Mouse (Mus musculus): Measurements from ENCODE around the gene 4930544D05Rik.

4930544D05Rik gene

DNA sequence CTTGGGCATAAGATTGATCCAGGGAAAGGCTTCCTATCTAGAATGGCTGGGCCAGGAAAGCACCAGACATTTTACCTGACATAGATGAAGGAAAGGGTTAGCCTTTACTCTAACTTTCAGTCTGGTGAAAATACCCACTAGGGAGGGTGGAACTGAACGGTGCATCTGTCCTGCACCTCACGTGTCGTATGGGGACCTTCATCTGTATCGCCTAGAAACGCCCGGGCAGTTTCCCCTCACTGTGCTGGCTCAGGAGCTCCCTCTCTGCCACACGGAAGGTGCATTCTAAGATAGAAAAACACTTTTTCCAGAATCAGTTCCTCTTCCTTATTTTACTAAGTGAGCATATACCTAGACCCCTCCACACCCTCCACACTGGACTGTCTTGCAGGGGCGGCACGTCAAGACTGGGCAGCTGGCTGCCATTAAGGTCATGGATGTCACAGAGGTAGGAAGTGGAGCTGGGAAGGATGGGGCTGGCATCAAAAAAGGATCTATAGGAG is 17.1 kb upstream of the 4930544D05Rik start:
- DNase-seq (ENCODE audit: low spot score in 2 of 2) = no peak

GRCm38 (mm10) chr11:70605024-70605566 is 10.6 kb upstream of the 4930544D05Rik start:
- peak; percentile 66 to 76 for DNase-seq (ENCODE audit: low spot score in 2 of 2)

GRCm38 (mm10) chr11:70606717-70607116 is 8.9 kb upstream of the 4930544D05Rik start:
- no peak for DNase-seq (ENCODE audit: low spot score in 2 of 2)

DNA sequence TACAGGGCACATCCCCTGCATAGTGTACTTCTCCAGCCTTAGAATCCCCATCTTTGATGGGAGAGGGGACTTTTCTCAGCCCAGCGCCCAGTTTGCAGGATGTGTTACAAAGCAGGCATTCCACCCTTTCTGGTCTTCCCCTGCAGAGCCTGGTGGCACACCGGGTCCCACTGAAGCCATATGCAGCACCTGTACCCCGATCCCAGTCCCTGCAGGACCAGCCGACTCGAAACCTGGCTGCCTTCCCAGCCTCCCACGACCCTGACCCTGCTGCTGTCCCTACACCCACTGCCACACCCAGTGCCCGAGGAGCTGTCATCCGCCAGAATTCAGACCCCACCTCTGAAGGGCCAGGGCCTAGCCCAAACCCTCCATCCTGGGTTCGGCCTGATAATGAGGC is 8.0 kb upstream of the 4930544D05Rik start:
- no peak for DNase-seq (ENCODE audit: low spot score in 2 of 2)

- DNase-seq (ENCODE audit: low spot score in 2 of 2) = no peak
Measured at GRCm38 (mm10) chr11:70608381-70609066, 7.1 kb upstream of the 4930544D05Rik start.

- no peak for DNase-seq (ENCODE audit: low spot score in 2 of 2)
Measured at GRCm38 (mm10) chr11:70610752-70611151, 4.9 kb upstream of the 4930544D05Rik start.

GRCm38 (mm10) chr11:70612505-70612904 is 3.1 kb upstream of the 4930544D05Rik start:
- no peak for DNase-seq (ENCODE audit: low spot score in 2 of 2)

DNA sequence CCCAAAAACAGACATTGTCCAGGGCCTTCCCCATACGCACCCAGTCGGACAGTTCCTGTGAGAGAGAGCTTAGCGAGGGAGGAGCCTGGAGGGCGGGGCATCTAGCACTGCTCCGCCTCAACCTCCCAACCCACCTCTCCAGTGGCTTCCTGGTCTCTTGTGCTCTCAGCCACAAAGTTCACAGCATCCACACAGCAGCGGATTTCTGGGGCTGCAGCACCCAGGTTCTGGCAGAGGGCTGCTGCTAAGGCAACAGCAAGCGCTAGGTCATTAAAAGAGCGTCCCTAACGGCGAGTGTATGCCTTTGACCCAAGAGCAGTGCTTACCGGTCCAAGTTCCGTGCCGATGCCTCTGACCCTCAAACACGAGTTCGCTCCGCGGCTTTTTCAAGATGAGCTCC is 574 bp upstream of the 4930544D05Rik start:
- peak; percentile 63 to 72 for DNase-seq (ENCODE audit: low spot score in 2 of 2)

- DNase-seq (ENCODE audit: low spot score in 2 of 2) = no peak
Measured at GRCm38 (mm10) chr11:70619101-70619500, 3.5 kb downstream of the 4930544D05Rik start, which contains the start of gene Chrne. TSS of gene Chrne (minus strand) at chr11:70619216.

- no peak for DNase-seq (ENCODE audit: low spot score in 2 of 2)
Measured at GRCm38 (mm10) chr11:70621972-70622814, 6.5 kb downstream of the 4930544D05Rik start.

DNA sequence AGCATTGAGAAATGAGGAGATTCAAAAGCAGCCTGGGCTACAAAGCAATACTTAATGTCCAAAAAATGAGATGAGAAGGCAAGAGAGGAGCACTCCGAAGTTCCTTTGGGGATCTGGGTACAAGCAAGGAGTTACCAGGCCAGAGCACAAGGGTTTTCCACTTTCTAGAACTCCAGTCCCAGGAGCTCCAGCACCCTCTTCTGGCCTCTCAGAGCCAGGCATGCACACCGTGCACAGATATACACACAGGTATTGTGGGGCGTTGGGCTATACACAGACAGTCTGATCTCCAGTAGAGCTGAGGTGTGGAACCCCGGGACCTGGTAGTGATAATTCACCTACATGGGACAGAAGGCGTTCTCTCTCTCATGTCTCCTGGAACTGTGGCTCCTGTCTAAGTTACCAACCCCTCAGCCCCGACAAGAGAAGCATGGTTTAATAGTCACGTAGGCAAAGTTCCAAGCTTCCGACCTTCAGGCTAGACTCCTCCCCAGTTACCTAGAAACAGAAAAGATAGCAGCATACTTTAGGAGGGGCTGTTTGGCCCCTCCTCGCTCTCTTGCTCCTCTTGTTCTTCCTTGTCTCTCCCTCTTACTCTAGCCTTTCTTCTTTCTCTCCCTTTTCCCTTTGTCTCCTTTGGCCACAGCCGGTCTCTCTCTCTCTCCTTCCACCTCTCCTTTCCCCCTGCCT is 7.5 kb downstream of the 4930544D05Rik start:
- no peak for DNase-seq (ENCODE audit: low spot score in 2 of 2)

DNA sequence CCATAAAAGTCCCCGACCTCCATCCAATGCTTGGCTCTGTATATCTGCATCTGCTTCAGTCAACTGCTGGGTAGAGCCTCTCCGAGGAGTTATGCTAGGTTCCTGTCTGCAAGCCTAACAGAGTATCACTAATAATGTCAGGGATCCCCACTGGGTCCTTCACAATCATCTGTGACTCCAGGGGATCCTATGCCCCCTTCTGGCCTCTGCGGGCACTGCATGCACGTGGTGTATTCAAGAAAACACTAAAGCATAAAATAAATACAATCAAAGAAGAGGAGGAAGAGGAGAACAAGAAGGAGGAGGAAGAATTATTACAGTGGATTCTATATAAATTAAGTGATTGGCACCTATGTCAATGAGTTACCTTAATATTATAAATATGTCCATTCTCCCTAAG is 9.8 kb downstream of the 4930544D05Rik start:
- DNase-seq (ENCODE audit: low spot score in 2 of 2) = no peak

DNA sequence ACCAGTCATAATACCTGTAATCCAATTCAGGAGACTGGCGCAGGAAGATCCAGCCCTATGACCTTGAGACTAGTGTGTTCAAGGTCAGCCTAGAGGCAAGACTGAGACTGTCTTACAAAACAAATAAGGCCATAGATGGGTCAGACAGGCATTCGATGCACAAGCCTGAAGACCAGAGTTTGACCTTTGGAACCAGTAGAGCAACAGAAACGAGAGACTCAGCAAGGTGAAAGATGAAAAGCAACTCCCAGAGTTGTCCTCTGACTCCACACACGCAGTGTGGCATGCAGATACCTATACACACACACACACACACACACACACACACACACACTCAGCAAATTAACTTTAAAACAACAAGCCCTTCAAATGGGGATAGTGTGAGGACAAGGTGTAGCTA is 11.2 kb downstream of the 4930544D05Rik start:
- no peak for DNase-seq (ENCODE audit: low spot score in 2 of 2)

GRCm38 (mm10) chr11:70628431-70628830 is 12.8 kb downstream of the 4930544D05Rik start:
- no peak for DNase-seq (ENCODE audit: low spot score in 2 of 2)

GRCm38 (mm10) chr11:70629557-70629956 is 13.9 kb downstream of the 4930544D05Rik start:
- no peak for DNase-seq (ENCODE audit: low spot score in 2 of 2)

GRCm38 (mm10) chr11:70630129-70630528 is 14.5 kb downstream of the 4930544D05Rik start:
- DNase-seq (ENCODE audit: low spot score in 2 of 2) = no peak

- no peak for DNase-seq (ENCODE audit: low spot score in 2 of 2)
Measured at GRCm38 (mm10) chr11:70635601-70636000, 20.0 kb downstream of the 4930544D05Rik start.

GRCm38 (mm10) chr11:70637764-70638163 is 22.1 kb downstream of the 4930544D05Rik start:
- DNase-seq (ENCODE audit: low spot score in 2 of 2) = no peak

- DNase-seq (ENCODE audit: low spot score in 2 of 2) = no peak
Measured at GRCm38 (mm10) chr11:70638293-70638692, 22.6 kb downstream of the 4930544D05Rik start.

- DNase-seq (ENCODE audit: low spot score in 2 of 2) = no peak
Measured at GRCm38 (mm10) chr11:70638714-70639278, 23.1 kb downstream of the 4930544D05Rik start, which contains the start of gene Gp1ba. TSS of gene Gp1ba (plus strand) at chr11:70639122.

GRCm38 (mm10) chr11:70639976-70640375 is 24.3 kb downstream of the 4930544D05Rik start:
- no peak for DNase-seq (ENCODE audit: low spot score in 2 of 2)

Measured in urinary bladder, postnatal 4 days (tissue).